Mouse (Mus musculus) heart, embryonic 14.5 days (tissue): ENCODE measurements around the gene Pou2f2. TPM values are rescaled to one million over a fixed set of nuclear protein-coding genes. Genes with fewer than 3 reads are reported as not detected.

Source experiments
- ATAC-seq: fragments of 200-750 bp; cut with Nextera tagmentation; 2 replicates; pipeline ENCODE4 v1.8.0; 2017; ENCODE audit warnings: low read depth, moderate TSS enrichment; ENCODE audit not compliant: insufficient number of reproducible peaks, insufficient read depth, low FRiP score
- H3K27ac ChIP-seq, 2 experiments: fragments of 200-500 bp in 1 of 2; fragments of 300-500 bp in 1 of 2; sonication (generic) in 1 of 2; replicated peaks in 1 of 2; 2 replicates each; pipeline ENCODE4 v1.5.1; 2012 to 2014; ENCODE audit warnings: low read depth in 2 of 2, low read length in 2 of 2, control low read depth in 1 of 2, mild to moderate bottlenecking in 1 of 2, mixed read lengths in 1 of 2; ENCODE audit not compliant: control insufficient read depth in 1 of 2, insufficient read depth in 1 of 2
- H3K27me3 ChIP-seq: fragments of 300-500 bp; sonication (generic); 2 replicates; pipeline ENCODE4 v1.6.1; 2014; ENCODE audit warnings: mild to moderate bottlenecking, low read length, control low read depth; ENCODE audit not compliant: control insufficient read depth, insufficient read depth
- H3K36me3 ChIP-seq: fragments of 300-500 bp; sonication (generic); 2 replicates; pipeline ENCODE4 v1.6.1; 2014; ENCODE audit warnings: mild to moderate bottlenecking, control low read depth, low read length, mixed read lengths; ENCODE audit not compliant: control insufficient read depth, insufficient read depth
- H3K4me1 ChIP-seq, 2 experiments: fragments of 200-500 bp in 1 of 2; fragments of 300-500 bp in 1 of 2; sonication (generic) in 1 of 2; 2 replicates each; pipeline ENCODE4 v1.6.1; 2012 to 2014; ENCODE audit warnings: low read length in 2 of 2, control low read depth in 1 of 2, mixed read lengths in 1 of 2; ENCODE audit not compliant: control insufficient read depth in 2 of 2, insufficient read depth in 2 of 2
- H3K4me2 ChIP-seq: fragments of 300-500 bp; sonication (generic); 2 replicates; pipeline ENCODE4 v1.6.1; 2014; ENCODE audit warnings: mild to moderate bottlenecking, low read length
- H3K4me3 ChIP-seq, 2 experiments: fragments of 200-500 bp in 1 of 2; fragments of 300-500 bp in 1 of 2; sonication (generic) in 1 of 2; 2 replicates each; pipeline ENCODE4 v1.5.1; 2012 to 2014; ENCODE audit warnings: low read length in 2 of 2, mild to moderate bottlenecking in 2 of 2, control low read depth in 1 of 2, low read depth in 1 of 2, moderate library complexity in 1 of 2; ENCODE audit not compliant: control insufficient read depth in 1 of 2, insufficient read depth in 1 of 2
- H3K9ac ChIP-seq: fragments of 300-500 bp; sonication (generic); 2 replicates; pipeline ENCODE4 v1.6.1; 2014; ENCODE audit warnings: mild to moderate bottlenecking, low read length
- H3K9me3 ChIP-seq: fragments of 300-500 bp; sonication (generic); 2 replicates; pipeline ENCODE4 v1.6.1; 2016; ENCODE audit warnings: low read length, control low read depth; ENCODE audit not compliant: control insufficient read depth
- WGBS: fragments of 180-500 bp; shearing (Covaris S2); extraction: QIAGEN DNeasy Blood & Tissue Kit; methylation state at CpG from one replicate; pipeline ENCODE4 v1.1.7; 2014; 5-methylcytosine and 5-hydroxymethylcytosine counted together
- polyA plus RNA-seq: library from polyadenylated mRNA; unstranded; fragments of >200 nt; fragmentation: Nextera tagmentation; extraction: Ambion mirVana; gene quantifications from 2 replicates; pipeline ENCODE4 v1.2.1, GENCODE M21; 2014

Pou2f2 gene
- polyA plus RNA-seq, 1 experiment from 2014 or later = 0.50 TPM

DNA sequence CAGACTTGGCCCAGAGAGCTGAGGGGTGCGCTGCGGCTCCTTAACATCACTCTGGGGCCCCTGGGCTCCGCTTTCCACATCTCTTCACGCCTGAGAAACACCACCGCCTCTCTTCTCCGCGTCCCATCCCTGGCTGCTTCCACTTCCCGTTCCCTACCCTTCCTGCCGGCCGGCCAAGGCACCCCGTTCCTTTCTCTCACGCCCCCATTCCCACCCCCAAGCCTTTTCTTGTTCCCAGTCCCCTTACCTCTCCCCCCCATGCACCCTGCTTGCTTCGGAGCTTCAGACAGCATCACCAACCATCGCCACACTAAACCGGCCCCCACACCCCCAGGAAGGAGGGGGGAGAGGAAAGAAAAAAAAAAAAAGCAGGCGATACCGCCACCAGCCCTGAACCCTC lies 1.2 kb downstream of the Pou2f2 start:
- Histone ChIP-seq H3K27me3 (peaks cover 96% of the 10 kb centered on the region), H3K36me3 (no peaks in the 10 kb centered on the region), H3K4me2 (peak overlapping the region; percentile 72), H3K9me3 (no peaks in the 10 kb centered on the region), H3K9ac (no peak overlapping the region), H3K4me1 (peaks cover 0 to 9% of the 10 kb centered on the region in 2 experiments; a peak in 1 of 4 replicates), H3K4me3 (peak overlapping the region in 1 of 2 experiments; percentile 39; a peak in 2 of 4 replicates), H3K27ac (no peak overlapping the region)
- 2% methylated on average over 17 of the region's 17 CpGs for WGBS
- no peak for ATAC-seq

DNA sequence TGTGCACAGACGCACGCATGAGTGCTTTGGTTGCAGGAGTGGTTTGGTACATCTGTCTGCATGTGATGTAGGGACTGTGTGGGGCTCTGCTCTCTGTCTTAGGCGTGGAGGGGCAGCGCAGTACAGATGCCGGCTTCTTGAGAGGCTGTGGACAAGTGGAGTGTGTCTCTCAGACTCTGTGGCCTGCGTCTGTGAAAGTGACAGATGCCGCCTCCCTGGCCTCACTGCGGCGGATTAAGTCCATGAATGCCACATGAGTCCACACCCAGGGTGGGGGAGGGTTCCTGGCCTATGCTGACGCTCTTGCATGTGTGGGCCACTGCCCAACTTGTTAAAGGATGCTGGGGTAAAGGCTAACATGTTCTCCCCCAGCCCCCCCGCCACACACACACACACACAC lies 5.2 kb downstream of the Pou2f2 start:
- Histone ChIP-seq H3K4me2 (no peak overlapping the region), H3K9me3 (no peaks in the 10 kb centered on the region), H3K27ac (no peak overlapping the region), H3K9ac (no peak overlapping the region), H3K4me3 (no peak overlapping the region), H3K27me3 (peaks cover 71% of the 10 kb centered on the region), H3K4me1 (peaks cover 0 to 9% of the 10 kb centered on the region in 2 experiments; a peak in 1 of 4 replicates), H3K36me3 (no peaks in the 10 kb centered on the region)
- WGBS = 50% methylated on average over 10 of the region's 11 CpGs
- no peak for ATAC-seq

DNA sequence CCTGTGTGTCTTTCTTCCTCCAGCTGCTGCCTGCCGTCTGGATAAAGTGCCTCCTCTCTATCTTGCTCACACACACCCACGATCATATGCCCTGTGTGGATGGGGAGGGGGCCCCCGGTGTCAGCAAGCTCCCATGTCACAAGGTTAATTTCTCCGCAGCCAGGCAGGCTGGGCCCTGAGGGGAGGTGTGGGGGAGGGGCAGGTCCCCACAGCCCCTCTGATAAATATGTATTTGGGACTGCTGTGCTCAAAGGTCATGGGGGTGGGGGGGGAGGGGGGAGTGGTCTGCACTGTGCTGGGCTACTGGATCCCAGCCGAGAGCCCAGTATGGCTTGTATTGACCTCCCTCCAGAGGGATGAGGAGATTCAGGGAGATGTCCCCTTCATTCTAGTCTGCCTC lies 6.9 kb downstream of the Pou2f2 start:
- Histone ChIP-seq H3K4me2 (no peak overlapping the region), H3K36me3 (no peaks in the 10 kb centered on the region), H3K27me3 (peaks cover 54% of the 10 kb centered on the region), H3K27ac (no peak overlapping the region), H3K4me3 (no peak overlapping the region), H3K9ac (no peak overlapping the region), H3K9me3 (no peaks in the 10 kb centered on the region), H3K4me1 (no peaks in the 10 kb centered on the region)
- 44% methylated on average over 5 of the region's 5 CpGs for WGBS
- ATAC-seq = no peak

DNA sequence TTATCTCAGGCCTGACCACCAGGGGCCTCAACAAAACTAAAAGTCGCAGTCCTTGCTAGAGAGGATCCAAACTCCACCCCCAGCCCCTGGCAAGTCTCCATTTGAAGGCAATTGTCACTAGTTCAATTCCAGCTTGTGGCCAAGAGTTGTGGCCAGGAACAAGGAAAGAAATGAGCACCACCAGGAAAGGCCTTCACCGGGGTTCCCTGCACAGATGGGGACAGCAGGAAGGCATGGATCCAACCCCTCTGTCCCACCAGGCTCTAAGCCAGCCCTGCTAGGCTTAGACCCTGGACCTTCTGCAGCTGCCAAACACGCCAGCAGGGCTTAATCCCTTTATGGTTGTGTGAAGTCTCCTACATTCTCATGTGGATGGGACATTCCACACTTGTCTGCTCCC lies 8.9 kb downstream of the Pou2f2 start:
- Histone ChIP-seq H3K36me3 (no peaks in the 10 kb centered on the region), H3K4me3 (no peak overlapping the region), H3K9me3 (no peaks in the 10 kb centered on the region), H3K9ac (no peak overlapping the region), H3K27me3 (peaks cover 44% of the 10 kb centered on the region), H3K4me1 (no peaks in the 10 kb centered on the region), H3K4me2 (no peak overlapping the region), H3K27ac (no peak overlapping the region)
- 18% methylated on average over 3 of the region's 3 CpGs for WGBS
- no peak; the same call in 1 of the 2 replicates for ATAC-seq

DNA sequence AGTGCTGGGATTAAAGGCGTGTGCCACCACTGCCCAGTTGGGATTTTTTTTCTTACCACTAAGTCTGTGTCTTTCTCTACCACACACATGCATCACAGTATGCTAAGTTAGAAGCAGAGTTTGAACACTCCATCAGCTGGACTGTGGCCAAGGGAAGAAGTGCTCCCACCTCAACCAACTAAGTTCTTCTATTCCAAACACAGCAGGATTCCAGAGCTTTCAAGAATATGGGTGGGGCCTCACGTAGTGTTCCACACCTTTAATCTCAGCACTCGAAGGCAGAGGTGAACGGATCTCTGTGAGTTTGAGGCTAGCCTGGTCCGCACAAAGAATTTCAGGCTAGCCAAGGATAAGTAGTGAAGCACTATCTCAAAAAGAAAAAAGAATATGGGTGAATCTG lies 13.4 kb downstream of the Pou2f2 start:
- H3K9me3 ChIP-seq = no peaks in the 10 kb centered on the region
- no peaks in the 10 kb centered on the region for H3K36me3 ChIP-seq
- H3K4me2 ChIP-seq = no peak overlapping the region
- no peak overlapping the region for H3K27ac ChIP-seq
- H3K9ac ChIP-seq = no peak overlapping the region
- 77% methylated on average over 5 of the region's 5 CpGs for WGBS
- no peak overlapping the region for H3K4me3 ChIP-seq
- no peak for ATAC-seq
- H3K4me1 ChIP-seq = no peaks in the 10 kb centered on the region
- peaks cover 24% of the 10 kb centered on the region for H3K27me3 ChIP-seq

DNA sequence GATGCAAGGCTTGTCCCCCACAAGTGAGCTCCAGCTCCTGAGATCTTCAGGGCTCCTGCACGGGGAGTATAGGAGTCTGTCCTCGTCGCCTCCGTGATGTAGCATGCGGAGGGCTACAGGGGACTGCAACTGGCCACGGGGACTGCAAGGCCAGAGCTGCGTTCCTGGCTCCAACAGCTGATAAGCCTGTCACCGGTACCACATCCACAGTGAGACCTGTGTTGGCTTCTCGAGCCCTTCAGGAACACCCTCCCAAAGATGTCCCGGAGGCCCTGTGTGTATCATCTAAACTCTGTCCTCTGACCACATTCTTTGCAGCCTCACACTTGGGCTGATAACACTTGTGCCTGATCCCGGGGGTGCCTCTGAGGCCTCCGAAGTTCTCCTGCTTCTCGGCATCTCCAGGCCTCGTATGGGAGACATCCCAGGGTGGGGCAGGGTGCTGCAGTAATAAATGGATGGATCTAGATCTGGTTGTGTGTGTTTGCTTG lies 23.3 kb downstream of the Pou2f2 start:
- H3K9me3 ChIP-seq = no peaks in the 10 kb centered on the region
- WGBS = 8% methylated on average over 14 of the region's 14 CpGs
- H3K4me1 ChIP-seq = peaks cover 0 to 4% of the 10 kb centered on the region in 2 experiments; a peak in 1 of 4 replicates
- H3K4me3 ChIP-seq = no peak overlapping the region
- no peak overlapping the region for H3K9ac ChIP-seq
- H3K4me2 ChIP-seq = no peak overlapping the region
- H3K27ac ChIP-seq = no peak overlapping the region
- H3K36me3 ChIP-seq = no peaks in the 10 kb centered on the region
- ATAC-seq = no peak
- H3K27me3 ChIP-seq = peaks cover 59% of the 10 kb centered on the region

DNA sequence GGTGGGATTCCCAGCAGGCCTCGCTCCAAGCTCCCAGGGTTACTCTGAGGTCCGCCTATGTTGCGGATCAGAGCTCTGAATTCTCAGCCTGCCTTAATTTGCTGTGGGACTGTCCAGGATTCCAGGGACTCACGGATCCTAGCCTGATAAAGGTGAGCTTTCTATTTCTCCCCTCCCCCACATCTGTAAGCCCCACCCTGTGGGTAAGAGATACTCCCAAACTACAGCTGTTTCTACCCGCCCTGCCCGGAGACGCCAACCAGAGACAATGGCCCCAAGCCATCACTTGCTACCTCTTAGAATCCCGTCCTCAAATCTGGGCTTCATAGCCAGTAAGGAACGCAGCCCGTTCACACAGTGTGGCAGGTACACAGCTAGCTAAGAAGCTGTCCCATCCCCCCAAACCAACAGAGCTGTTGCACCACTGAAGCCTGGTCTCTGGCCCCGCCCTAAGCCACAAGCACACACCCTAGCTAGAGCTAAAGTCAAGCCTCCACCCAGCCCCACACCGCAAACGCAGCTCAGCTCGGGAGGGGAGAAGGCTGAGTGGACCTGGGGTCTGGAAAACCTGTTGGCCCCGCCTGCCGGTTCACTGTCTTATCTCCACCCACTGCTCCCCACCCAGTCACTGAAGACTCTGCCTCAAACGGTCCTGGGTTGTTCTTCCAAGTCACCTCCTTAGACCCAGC lies 23.9 kb downstream of the Pou2f2 start:
- 7% methylated on average over 17 of the region's 17 CpGs for WGBS
- no peak overlapping the region for H3K27ac ChIP-seq

DNA sequence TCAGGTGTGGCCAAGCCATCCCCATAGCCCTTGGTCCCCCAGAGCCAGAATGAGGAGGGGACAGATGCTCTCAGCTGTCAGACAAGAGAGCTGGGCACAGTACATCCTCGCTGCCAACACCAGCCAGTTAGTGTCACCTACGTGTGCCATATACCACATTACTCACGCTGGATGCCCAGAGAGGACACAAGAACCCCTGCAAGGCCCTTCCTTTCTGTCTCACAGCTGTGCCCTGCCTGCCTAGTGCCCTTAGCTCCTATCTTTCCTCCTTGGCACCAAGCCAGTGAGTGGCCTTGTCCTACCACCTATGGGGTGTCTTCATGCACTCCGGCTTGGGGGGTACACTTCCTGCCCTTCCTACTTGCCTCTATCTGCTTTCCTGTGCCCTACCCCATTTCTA lies 24.9 kb downstream of the Pou2f2 start:
- 68% methylated on average over 4 of the region's 4 CpGs for WGBS
- H3K36me3 ChIP-seq = no peaks in the 10 kb centered on the region
- H3K9ac ChIP-seq = no peak overlapping the region
- H3K4me3 ChIP-seq = no peak overlapping the region
- ATAC-seq = no peak
- no peak overlapping the region for H3K27ac ChIP-seq
- no peak overlapping the region for H3K4me2 ChIP-seq
- peaks cover 74% of the 10 kb centered on the region for H3K27me3 ChIP-seq
- no peaks in the 10 kb centered on the region for H3K9me3 ChIP-seq
- peaks cover 0 to 4% of the 10 kb centered on the region in 2 experiments; a peak in 1 of 4 replicates for H3K4me1 ChIP-seq

More for the DNA sequence above, 23.9 kb downstream of the Pou2f2 start:
- Histone ChIP-seq H3K36me3 (no peaks in the 10 kb centered on the region), H3K4me2 (peak overlapping the region; percentile 21), H3K9ac (no peak overlapping the region), H3K27me3 (peaks cover 64% of the 10 kb centered on the region), H3K4me3 (no peak overlapping the region), H3K4me1 (peaks cover 0 to 4% of the 10 kb centered on the region in 2 experiments; a peak in 1 of 4 replicates), H3K9me3 (no peaks in the 10 kb centered on the region)
- ATAC-seq = no peak
